Mouse (Mus musculus) kidney, postnatal 14 days (tissue): ENCODE measurements at regions not wholly inside any gene's neighbourhood (a gene's known extent, or its start where the extent isn't known, plus 50 kb on each side); places are given as distances from the start of the nearest gene placed in this dataset.

Experiments
- DNase-seq: peaks from one replicate; pipeline ENCODE4 v3.0.0; 2022; ENCODE audit warnings: mixed read lengths

- DNase-seq, result no peak
Measured at GRCm38 (mm10) chr13:102526621-102527140, 166.7 kb upstream of the Cd180 start.

- DNase-seq, result peak; percentile 17
Measured at GRCm38 (mm10) chr13:102533784-102534183, 159.6 kb upstream of the Cd180 start.

GRCm38 (mm10) chr13:102537424-102538242, 155.7 kb upstream of the Cd180 start:
- peak; percentile 69 for DNase-seq

- no peak for DNase-seq
Measured at GRCm38 (mm10) chr13:102540436-102540835, 152.9 kb upstream of the Cd180 start.

- no peak for DNase-seq
Measured at GRCm38 (mm10) chr13:102544359-102545165, 148.8 kb upstream of the Cd180 start.

GRCm38 (mm10) chr13:102545845-102546615, 147.3 kb upstream of the Cd180 start:
- peak; percentile 29 for DNase-seq

GRCm38 (mm10) chr13:102548252-102548651, 145.1 kb upstream of the Cd180 start:
- no peak for DNase-seq

GRCm38 (mm10) chr13:102566846-102567572, 126.3 kb upstream of the Cd180 start:
- DNase-seq, result no peak

- no peak for DNase-seq
Measured at GRCm38 (mm10) chr13:102569580-102569979, 123.8 kb upstream of the Cd180 start.

GRCm38 (mm10) chr13:102570286-102570685, 123.1 kb upstream of the Cd180 start:
- DNase-seq, result no peak

- DNase-seq, result no peak
Measured at GRCm38 (mm10) chr13:102573286-102573921, 120.0 kb upstream of the Cd180 start.

- DNase-seq, result no peak
Measured at GRCm38 (mm10) chr13:102576871-102577662, 116.3 kb upstream of the Cd180 start.

- DNase-seq, result peak; percentile 47
Measured at GRCm38 (mm10) chr13:102578811-102579210, 114.5 kb upstream of the Cd180 start.

GRCm38 (mm10) chr13:102579638-102580037, 113.7 kb upstream of the Cd180 start:
- no peak for DNase-seq

GRCm38 (mm10) chr13:102583984-102584645, 109.2 kb upstream of the Cd180 start:
- peak; percentile 46 for DNase-seq

GRCm38 (mm10) chr13:102586215-102586614, 107.1 kb upstream of the Cd180 start:
- DNase-seq, result no peak

GRCm38 (mm10) chr13:102589680-102590435, 103.5 kb upstream of the Cd180 start:
- DNase-seq, result peak; percentile 56

GRCm38 (mm10) chr13:102591803-102592537, 101.4 kb upstream of the Cd180 start:
- no peak for DNase-seq
